Mouse (Mus musculus): ENCODE measurements around the gene Rprml.
"Not testable (repeated sequence)": the region's sequence is repeated elsewhere in the genome, so short reads cannot be mapped to it uniquely, and the experiment has no call there.

Gene Rprml

GRCm38 (mm10) chr11:103663119-103663518 is 13.7 kb downstream of the Rprml start:
- CTCF ChIA-PET = interaction anchor here (0.5 to 0.7 kb wide), 2 partner anchors 12 to 16 kb away, joined by 4 to 10 read pairs; no protein-coding TSS in a partner anchor

GRCm38 (mm10) chr11:103665695-103666094 is 16.3 kb downstream of the Rprml start:
- CTCF ChIA-PET = no interaction called here

GRCm38 (mm10) chr11:103666181-103666906 is 17.0 kb downstream of the Rprml start:
- CTCF ChIA-PET = no interaction called here

DNA sequence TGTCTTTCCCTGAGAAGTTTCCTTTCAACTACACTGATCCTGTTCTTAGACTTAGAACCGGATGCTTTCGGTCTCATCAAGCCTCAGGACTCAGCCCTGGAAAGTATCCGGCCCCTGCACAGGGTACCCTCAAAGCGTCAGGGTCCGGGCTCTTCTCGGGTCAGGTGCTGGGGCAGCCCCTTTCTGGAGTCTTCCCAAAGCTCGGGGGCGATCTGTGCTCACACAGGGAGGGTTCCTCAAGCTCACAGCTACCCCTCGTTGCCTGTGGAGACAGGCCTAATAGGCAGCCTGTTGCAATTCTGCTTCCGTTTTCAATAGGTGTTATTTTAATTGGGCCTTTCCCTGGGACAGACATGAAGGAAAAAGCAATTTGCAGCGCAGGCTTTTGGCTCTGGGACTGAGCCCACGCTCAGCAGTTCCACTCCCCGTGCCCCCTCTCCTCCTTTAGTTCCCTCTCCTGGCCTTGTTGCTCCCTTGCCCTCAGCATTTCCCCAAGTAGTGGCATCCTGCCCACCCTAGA is 17.6 kb downstream of the Rprml start:
- CTCF ChIA-PET = no interaction called here

GRCm38 (mm10) chr11:103675556-103675955 is 26.2 kb downstream of the Rprml start:
- CTCF ChIA-PET = no interaction called here

DNA sequence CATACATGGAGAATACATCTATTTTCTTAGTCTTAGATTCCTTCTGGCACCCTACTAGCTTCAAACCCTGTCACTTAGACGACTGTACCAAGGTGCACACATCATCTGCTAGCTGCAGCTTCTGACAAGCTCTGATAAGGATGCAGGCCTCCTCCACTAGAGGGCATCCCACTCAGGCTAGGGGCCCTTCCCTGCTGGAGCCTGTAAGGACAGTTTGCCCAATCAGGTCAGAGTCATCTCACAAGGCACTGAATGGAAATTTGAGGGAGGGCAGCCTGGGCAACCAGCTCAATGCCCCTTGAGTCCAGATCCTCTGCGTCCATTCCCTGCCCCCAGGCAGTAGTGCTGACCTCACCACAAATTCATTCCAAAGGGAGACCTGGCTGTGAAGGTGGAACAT is 27.7 kb downstream of the Rprml start:
- CTCF ChIA-PET = not testable (repeated sequence)

GRCm38 (mm10) chr11:103683667-103684334 is 34.4 kb downstream of the Rprml start:
- CTCF ChIA-PET = no interaction called here

- CTCF ChIA-PET = no interaction called here
These were observed 35.9 kb downstream of the Rprml start for GRCm38 (mm10) chr11:103685261-103685736.

GRCm38 (mm10) chr11:103686706-103687105 is 37.3 kb downstream of the Rprml start:
- CTCF ChIA-PET = no interaction called here

GRCm38 (mm10) chr11:103688271-103688979 is 39.1 kb downstream of the Rprml start:
- CTCF ChIA-PET = no interaction called here

DNA sequence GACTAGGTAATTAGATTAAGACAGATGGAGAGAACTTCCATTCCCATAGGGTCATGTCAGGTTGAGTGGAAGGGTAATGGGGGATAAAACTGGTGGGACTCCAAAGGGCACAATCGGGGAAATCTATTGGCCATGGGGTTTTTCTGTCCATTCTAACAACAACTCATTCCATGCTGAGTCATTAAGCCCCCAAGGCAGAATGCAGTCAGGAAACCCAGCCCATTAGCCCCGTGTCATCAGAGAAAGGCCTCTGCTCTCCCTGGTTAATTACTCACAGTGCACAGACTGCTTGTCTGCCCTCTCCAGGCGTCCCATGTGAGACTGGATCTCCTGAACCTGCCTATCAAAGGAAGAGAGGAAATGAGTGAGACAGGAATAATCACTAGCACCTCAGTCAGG is 39.6 kb downstream of the Rprml start:
- CTCF ChIA-PET = no interaction called here

DNA sequence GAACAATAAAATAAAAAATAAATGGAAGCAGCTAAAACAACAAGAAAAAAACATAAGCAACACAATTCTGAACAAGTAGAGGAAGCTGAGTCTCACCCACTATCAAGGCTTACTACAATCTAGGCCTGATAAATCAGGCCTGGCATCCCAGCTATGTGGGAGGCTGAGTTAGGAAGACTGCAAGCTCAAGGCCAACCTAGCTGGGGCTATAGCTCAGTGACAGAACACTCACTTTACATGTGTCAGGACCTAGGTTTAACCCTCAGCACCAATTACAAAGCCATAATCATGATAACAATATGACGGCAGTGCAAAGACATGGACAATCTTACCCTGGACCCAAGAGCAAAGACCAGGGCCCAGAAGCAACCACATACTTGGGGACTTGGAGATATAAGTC is 41.7 kb downstream of the Rprml start:
- CTCF ChIA-PET = interaction anchor here (0.6 kb wide), 1 partner anchor 1501 kb away, joined by 3 read pairs; the partner anchor contains the start of gene G6pc3

DNA sequence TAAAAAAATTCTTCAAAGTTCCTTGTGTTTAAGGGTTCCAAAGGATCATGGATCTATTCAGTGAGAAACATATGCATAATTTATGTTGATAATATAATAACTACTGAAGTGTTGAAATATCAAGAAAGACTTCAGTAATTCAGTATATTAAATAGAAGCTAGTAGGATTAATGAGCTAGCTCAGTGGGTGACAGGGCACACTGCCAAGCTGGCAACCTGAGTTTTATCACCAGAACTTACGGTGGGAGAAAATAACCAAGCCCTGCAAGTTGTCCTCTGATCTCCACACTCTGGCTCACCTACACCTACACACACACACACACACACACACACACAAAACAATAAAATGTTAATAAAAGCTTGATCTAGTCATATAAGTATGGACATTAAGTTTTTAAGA is 43.9 kb downstream of the Rprml start:
- CTCF ChIA-PET = no interaction called here

- CTCF ChIA-PET = interaction anchor here (0.6 kb wide), 2 partner anchors 365 to 971 kb away, joined by 5 read pairs; no protein-coding TSS in a partner anchor
These were observed 47.6 kb downstream of the Rprml start for GRCm38 (mm10) chr11:103696851-103697564.

- CTCF ChIA-PET = interaction anchor here (0.6 kb wide), 2 partner anchors 366 to 971 kb away, joined by 5 read pairs; no protein-coding TSS in a partner anchor
These were observed 48.3 kb downstream of the Rprml start, which contains the start of gene Gosr2 for GRCm38 (mm10) chr11:103697565-103698176. Gene Gosr2 (minus strand): TSS chr11:103697898.

DNA sequence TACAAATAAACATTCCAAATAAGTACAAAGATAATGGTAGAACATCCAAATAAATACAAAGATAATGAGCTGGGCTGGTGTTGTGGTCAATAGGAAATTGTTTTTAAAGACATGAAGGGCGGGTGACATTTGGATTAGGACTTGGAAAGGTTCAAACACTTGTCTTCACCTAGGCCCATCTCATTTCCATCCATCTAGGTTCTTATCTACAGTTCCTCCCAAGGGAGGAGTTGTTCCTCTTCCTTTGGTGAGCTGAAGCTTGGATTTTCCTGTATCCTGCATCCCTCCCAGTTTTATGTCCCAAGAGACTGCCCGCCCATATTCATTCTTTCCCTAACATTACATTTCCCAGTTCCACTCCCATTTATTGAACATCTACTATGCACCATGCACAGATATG is 48.9 kb downstream of the Rprml start:
- CTCF ChIA-PET = no interaction called here

All from spleen, embryonic (tissue).